Mouse (Mus musculus): ENCODE results near the gene Immt. TPM values are rescaled to one million over a fixed set of nuclear protein-coding genes. Genes with fewer than 3 reads are reported as not detected.
"Not testable (repeated sequence)": the region's sequence is repeated elsewhere in the genome, so short reads cannot be mapped to it uniquely, and the experiment has no call there.

Immt gene
- total and polyA plus RNA-seq, 2 experiments from 2014 or later, result 112 to 165 TPM

DNA sequence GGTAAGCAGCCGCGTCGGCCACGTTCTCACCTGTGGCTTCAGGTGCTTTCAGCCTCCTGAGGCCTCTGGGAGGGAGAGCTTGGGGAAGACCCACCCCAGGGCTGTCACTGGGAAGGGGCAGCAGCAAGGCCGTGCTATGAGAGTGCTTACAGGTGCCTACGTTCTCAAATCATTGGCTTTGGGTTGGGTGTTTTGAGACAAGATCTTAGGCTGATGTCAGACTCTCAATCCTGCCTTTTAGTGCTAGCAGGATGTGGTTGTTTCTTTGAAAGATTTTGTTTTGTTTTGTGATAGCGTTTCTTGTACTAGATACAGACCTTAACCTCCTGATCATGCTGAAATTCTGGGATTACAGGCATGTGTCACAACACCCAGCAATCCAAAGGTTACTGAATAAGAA lies 89.6 kb downstream of the Immt start:
- DNase-seq (ENCODE audit: low spot score) (no peak), ATAC-seq (no peak)
- Histone ChIP-seq H3K4me2 (ENCODE audit: low read depth, low read length) (no peak overlapping the region), H3K9me3 (ENCODE audit: low read length) (no peaks in the 10 kb centered on the region), H3K27ac (no peak overlapping the region), H3K9ac (replicated peaks; ENCODE audit: low read length) (no peak overlapping the region), H3K27me3 (ENCODE audit: insufficient read depth, low read length) (no peaks in the 10 kb centered on the region), H3K36me3 (ENCODE audit: insufficient read depth, low read length) (peaks cover 72% of the 10 kb centered on the region), H3K4me1 (ENCODE audit: insufficient read depth, low read length) (no peaks in the 10 kb centered on the region), H3K4me3 (ENCODE audit: low read length) (no peak overlapping the region)
- TF ChIP-seq CTCF (IDR thresholded peaks at IDR 0.05; ENCODE audit: low read depth), result no peak
- WGBS, result 93% methylated on average over 7 of the region's 7 CpGs

- not testable (repeated sequence) for H3K4me1 ChIP-seq (ENCODE audit: insufficient read depth, low read length); H3K4me2 ChIP-seq (ENCODE audit: low read depth, low read length); H3K27me3 ChIP-seq (ENCODE audit: insufficient read depth, low read length); H3K4me3 ChIP-seq (ENCODE audit: low read length); H3K9ac ChIP-seq (replicated peaks; ENCODE audit: low read length); DNase-seq (ENCODE audit: low spot score); H3K9me3 ChIP-seq (ENCODE audit: low read length); H3K27ac ChIP-seq; ATAC-seq
- H3K36me3 ChIP-seq (ENCODE audit: insufficient read depth, low read length), result peaks cover 58% of the 10 kb centered on the region
- 90% methylated on average over 5 of the region's 5 CpGs for WGBS
Measured at GRCm38 (mm10) chr6:71925233-71925632, 94.1 kb downstream of the Immt start.

Other genes with a start within 250 kb of the Immt start
- 24.9 and 26.3 TPM in 2 replicates for gene Kdm3a, start 198.3 kb upstream of the Immt start, total RNA-seq (2014; rRNA removed)
- 17.9 and 21.8 TPM in 2 replicates for gene Kdm3a, start 198.3 kb upstream of the Immt start, polyA plus RNA-seq (2015; fragmentation: Nextera tagmentation; extraction: Ambion mirVana)
- gene Reep1, start 123.8 kb upstream of the Immt start, total RNA-seq (2014; rRNA removed), result 319 and 369 TPM in 2 replicates
- 188 and 213 TPM in 2 replicates for gene Reep1, start 123.8 kb upstream of the Immt start, polyA plus RNA-seq (2015; fragmentation: Nextera tagmentation; extraction: Ambion mirVana)
- 6.0 and 8.3 TPM in 2 replicates for gene Mrpl35, start 4.4 kb upstream of the Immt start, total RNA-seq (2014; rRNA removed)
- 50.8 and 51.8 TPM in 2 replicates for gene Mrpl35, start 4.4 kb upstream of the Immt start, polyA plus RNA-seq (2015; fragmentation: Nextera tagmentation; extraction: Ambion mirVana)
- 34.3 and 38.1 TPM in 2 replicates for gene Ptcd3, start 77.4 kb downstream of the Immt start, total RNA-seq (2014; rRNA removed)
- 58.0 and 61.5 TPM in 2 replicates for gene Ptcd3, start 77.4 kb downstream of the Immt start, polyA plus RNA-seq (2015; fragmentation: Nextera tagmentation; extraction: Ambion mirVana)
- gene Polr1a, start 77.7 kb downstream of the Immt start, total RNA-seq (2014; rRNA removed), result 22.3 and 45.4 TPM in 2 replicates
- gene Polr1a, start 77.7 kb downstream of the Immt start, polyA plus RNA-seq (2015; fragmentation: Nextera tagmentation; extraction: Ambion mirVana), result 13.1 and 15.0 TPM in 2 replicates

Measured in hindbrain, postnatal 0 days (tissue).